Mouse (Mus musculus): ENCODE results near the gene Mfsd11. TPM values are rescaled to one million over a fixed set of nuclear protein-coding genes. Genes with fewer than 3 reads are reported as not detected.

Mfsd11 gene
- 41.9 and 47.9 TPM in 2 replicates for polyA plus RNA-seq (2015; fragmentation: Nextera tagmentation; extraction: Ambion mirVana)

GRCm38 (mm10) chr11:116852291-116852890 is at the start of gene Mfsd11:
Gene Mfsd11, plus strand, starts transcription at chr11:116852440.

GRCm38 (mm10) chr11:116827534-116828165 is 24.6 kb upstream of the Mfsd11 start, which contains the start of gene Mxra7:
Gene Mxra7, minus strand, starts transcription at chr11:116828046.

GRCm38 (mm10) chr11:116843261-116844233 is 8.7 kb upstream of the Mfsd11 start, which contains the start of the genes Mettl23 and Jmjd6:
Gene Mettl23, plus strand, starts transcription at chr11:116843278.
Gene Jmjd6, minus strand, starts transcription at chr11:116843449.

GRCm38 (mm10) chr11:116852891-116853511 is 761 bp downstream of the Mfsd11 start, which contains the start of gene Srsf2:
Gene Srsf2, minus strand, starts transcription at chr11:116853094.

GRCm38 (mm10) chr11:116918323-116919185 is 66.3 kb downstream of the Mfsd11 start, which contains the start of gene Mgat5b:
Gene Mgat5b, plus strand, starts transcription at chr11:116918863.

Other genes with a start within 250 kb of the Mfsd11 start
- 3.1 and 4.2 TPM in 2 replicates for gene Rhbdf2, start 225.4 kb upstream of the Mfsd11 start, polyA plus RNA-seq (2015; fragmentation: Nextera tagmentation; extraction: Ambion mirVana)
- gene Prcd, start 198.9 kb upstream of the Mfsd11 start, polyA plus RNA-seq (2015; fragmentation: Nextera tagmentation; extraction: Ambion mirVana) = 3.0 and 3.4 TPM in 2 replicates
- gene Cygb, start 198.1 kb upstream of the Mfsd11 start, polyA plus RNA-seq (2015; fragmentation: Nextera tagmentation; extraction: Ambion mirVana) = 18.5 and 23.5 TPM in 2 replicates
- not detected in 2 replicates for gene St6galnac1, start 76.9 kb upstream of the Mfsd11 start, polyA plus RNA-seq (2015; fragmentation: Nextera tagmentation; extraction: Ambion mirVana)
- gene Mxra7, start 24.4 kb upstream of the Mfsd11 start, polyA plus RNA-seq (2015; fragmentation: Nextera tagmentation; extraction: Ambion mirVana) = 23.2 and 30.6 TPM in 2 replicates
- gene Mettl23, start 9.2 kb upstream of the Mfsd11 start, polyA plus RNA-seq (2015; fragmentation: Nextera tagmentation; extraction: Ambion mirVana) = 52.3 and 59.7 TPM in 2 replicates
- 49.2 and 50.4 TPM in 2 replicates for gene Jmjd6, start 9.0 kb upstream of the Mfsd11 start, polyA plus RNA-seq (2015; fragmentation: Nextera tagmentation; extraction: Ambion mirVana)
- gene Srsf2, start 654 bp downstream of the Mfsd11 start, polyA plus RNA-seq (2015; fragmentation: Nextera tagmentation; extraction: Ambion mirVana) = 274 and 289 TPM in 2 replicates
- gene Mgat5b, start 66.4 kb downstream of the Mfsd11 start, polyA plus RNA-seq (2015; fragmentation: Nextera tagmentation; extraction: Ambion mirVana) = 0.24 and 0.32 TPM in 2 replicates

Data from skeletal muscle tissue, postnatal 0 days (tissue).